Mouse (Mus musculus) MEL (cell line): ENCODE results near the gene Kcnh7. TPM values are rescaled to one million over a fixed set of nuclear protein-coding genes. Genes with fewer than 3 reads are reported as not detected.

Experiments
- DNase-seq: peaks from one replicate; pipeline ENCODE4 v3.0.0; 2011; ENCODE audit warnings: low read depth, low spot score
- H3K27ac ChIP-seq: 2 replicates; pipeline ENCODE4 v1.5.1; 2012; ENCODE audit warnings: low read depth, mild to moderate bottlenecking, control low read depth, low read length, moderate library complexity; ENCODE audit not compliant: control insufficient read depth
- H3K27me3 ChIP-seq, 2 experiments: fragments of 150-350 bp in 1 of 2; sonication (generic) in 1 of 2; 2 replicates each; pipeline ENCODE4 v1.6.1; 2012; ENCODE audit warnings: low read length in 2 of 2, mild to moderate bottlenecking in 2 of 2, improper control_type of control experiment in 1 of 2, moderate library complexity in 1 of 2; ENCODE audit not compliant: insufficient read depth in 2 of 2, control insufficient read depth in 1 of 2
- H3K36me3 ChIP-seq, 2 experiments: 2 replicates each; pipeline ENCODE4 v1.6.1; 2012 to 2014; ENCODE audit warnings: low read length in 2 of 2, improper control_type of control experiment in 1 of 2, inconsistent platforms in 1 of 2, mild to moderate bottlenecking in 1 of 2; ENCODE audit not compliant: insufficient read depth in 2 of 2, control insufficient read depth in 1 of 2
- H3K4me1 ChIP-seq, 2 experiments: fragments of 150-350 bp in 1 of 2; sonication (generic) in 1 of 2; 2 replicates each; pipeline ENCODE4 v1.6.1; 2012; ENCODE audit warnings: low read length in 2 of 2, improper control_type of control experiment in 1 of 2, mild to moderate bottlenecking in 1 of 2; ENCODE audit not compliant: insufficient read depth in 2 of 2, control insufficient read depth in 1 of 2
- H3K4me3 ChIP-seq, 2 experiments: fragments of 150-350 bp in 1 of 2; sonication (generic) in 1 of 2; 2 replicates each; pipeline ENCODE4 v1.5.1; 2012; ENCODE audit warnings: low read depth in 2 of 2, low read length in 2 of 2, mild to moderate bottlenecking in 2 of 2, moderate library complexity in 2 of 2, control low read depth in 1 of 2, improper control_type of control experiment in 1 of 2; ENCODE audit not compliant: control insufficient read depth in 1 of 2, insufficient read depth in 1 of 2
- H3K79me2 ChIP-seq: 2 replicates; pipeline ENCODE4 v1.6.1; 2012; ENCODE audit warnings: mild to moderate bottlenecking, low read length, moderate library complexity; ENCODE audit not compliant: control insufficient read depth, poor library complexity, insufficient read depth
- H3K9ac ChIP-seq: 2 replicates; pipeline ENCODE4 v1.6.1; 2012; ENCODE audit warnings: low read depth, mild to moderate bottlenecking, control low read depth, low read length, moderate library complexity; ENCODE audit not compliant: control insufficient read depth, poor library complexity, severe bottlenecking
- H3K9me3 ChIP-seq: fragments of 150-350 bp; sonication (generic); replicated peaks from 2 replicates; pipeline ENCODE4 v1.6.1; 2012; ENCODE audit warnings: mild to moderate bottlenecking, low read length, improper control_type of control experiment, moderate library complexity; ENCODE audit not compliant: insufficient read depth
- CHD1 ChIP-seq: IDR thresholded peaks from 2 replicates; pipeline ENCODE4 v1.6.1; 2012; ENCODE audit warnings: low read depth, mild to moderate bottlenecking, inconsistent platforms, low read length, improper control_type of control experiment
- CHD2 ChIP-seq: IDR thresholded peaks from 2 replicates; pipeline ENCODE4 v1.6.1; 2011; ENCODE audit warnings: low read length, improper control_type of control experiment
- EP300 ChIP-seq, 2 experiments: IDR thresholded peaks; 2 replicates each; pipeline ENCODE4 v1.6.1; 2011; ENCODE audit warnings: improper control_type of control experiment in 2 of 2, low read length in 2 of 2, low read depth in 1 of 2, mild to moderate bottlenecking in 1 of 2
- ETS1 ChIP-seq: IDR thresholded peaks from 2 replicates; pipeline ENCODE4 v1.6.1; 2012; ENCODE audit warnings: low read depth, mild to moderate bottlenecking, inconsistent platforms, low read length, improper control_type of control experiment, moderate library complexity
- HCFC1 ChIP-seq: IDR thresholded peaks from 2 replicates; pipeline ENCODE4 v1.6.1; 2012; ENCODE audit warnings: low read depth, mild to moderate bottlenecking, inconsistent platforms, low read length, improper control_type of control experiment, moderate library complexity
- KAT2A ChIP-seq: conservative IDR thresholded peaks from 2 replicates; pipeline ENCODE4 v1.6.1; 2012; ENCODE audit warnings: low read depth, low read length, improper control_type of control experiment, inconsistent platforms
- MAFK ChIP-seq: IDR thresholded peaks from 2 replicates; pipeline ENCODE4 v1.6.1; 2011; ENCODE audit warnings: low read depth, mild to moderate bottlenecking, low read length, improper control_type of control experiment, borderline replicate concordance
- MAX ChIP-seq: IDR thresholded peaks from 2 replicates; pipeline ENCODE4 v1.6.1; 2011; ENCODE audit warnings: low read length, improper control_type of control experiment
- MXI1 ChIP-seq: IDR thresholded peaks from 2 replicates; pipeline ENCODE4 v1.6.1; 2011; ENCODE audit warnings: mild to moderate bottlenecking, low read depth, low read length, improper control_type of control experiment
- MYB ChIP-seq: IDR thresholded peaks from 2 replicates; pipeline ENCODE4 v1.6.1; 2011; ENCODE audit warnings: mild to moderate bottlenecking, low read depth, low read length, improper control_type of control experiment
- POLR2A ChIP-seq, 2 experiments: IDR thresholded peaks; 2 replicates each; pipeline ENCODE4 v1.6.1; 2011 to 2012; ENCODE audit warnings: low read length in 2 of 2, mild to moderate bottlenecking in 2 of 2, control low read depth in 1 of 2, improper control_type of control experiment in 1 of 2, low read depth in 1 of 2, moderate library complexity in 1 of 2; ENCODE audit not compliant: control insufficient read depth in 1 of 2, insufficient read depth in 1 of 2, poor library complexity in 1 of 2
- POLR2AphosphoS2 ChIP-seq: IDR thresholded peaks from 2 replicates; pipeline ENCODE4 v1.6.1; 2011; ENCODE audit warnings: low read length, improper control_type of control experiment
- POLR2AphosphoS5 ChIP-seq: IDR thresholded peaks from 2 replicates; pipeline ENCODE4 v1.6.1; 2012; ENCODE audit warnings: low read depth, borderline replicate concordance, mild to moderate bottlenecking, inconsistent platforms, low read length, moderate library complexity, mixed read lengths
- RAD21 ChIP-seq: IDR thresholded peaks from 2 replicates; pipeline ENCODE4 v1.6.1; 2011; ENCODE audit warnings: mild to moderate bottlenecking, low read depth, low read length, improper control_type of control experiment
- SMC3 ChIP-seq: IDR thresholded peaks from 2 replicates; pipeline ENCODE4 v1.6.1; 2011; ENCODE audit warnings: low read depth, low read length, improper control_type of control experiment
- TBP ChIP-seq: IDR thresholded peaks from 2 replicates; pipeline ENCODE4 v1.8.0; 2011; ENCODE audit warnings: low read depth, low read length, improper control_type of control experiment
- USF1 ChIP-seq: IDR thresholded peaks from 2 replicates; pipeline ENCODE4 v1.6.1; 2014; ENCODE audit warnings: low read depth, mild to moderate bottlenecking, inconsistent platforms, low read length, improper control_type of control experiment, moderate library complexity
- ZMIZ1 ChIP-seq: IDR thresholded peaks from 2 replicates; pipeline ENCODE4 v1.6.1; 2012; ENCODE audit warnings: low read depth, mild to moderate bottlenecking, inconsistent platforms, low read length, improper control_type of control experiment, moderate library complexity
- polyA plus RNA-seq, 2 experiments: library from polyadenylated mRNA; stranded (reverse) in 1 of 2; unstranded in 1 of 2; fragments of >175 nt in 1 of 2; fragments of >200 nt in 1 of 2; gene quantifications; 2 replicates each; pipeline versions ENCODE4 v1.2.1 to v1.2.4; 2012; ENCODE audit warnings: low replicate concordance in 2 of 2, low read depth in 1 of 2; ENCODE audit not compliant: insufficient read length in 2 of 2, insufficient read depth in 1 of 2, missing spikeins in 1 of 2
- total RNA-seq: library from RNA; depleted of rRNA; stranded (reverse); fragments of 300-350 nt; gene quantifications from 2 replicates; pipeline ENCODE4 v1.2.3, GENCODE M21; 2012

Kcnh7 gene
- total and polyA plus RNA-seq, 3 experiments: under 0.01 to 0.13 TPM; not detected in 1

DNA sequence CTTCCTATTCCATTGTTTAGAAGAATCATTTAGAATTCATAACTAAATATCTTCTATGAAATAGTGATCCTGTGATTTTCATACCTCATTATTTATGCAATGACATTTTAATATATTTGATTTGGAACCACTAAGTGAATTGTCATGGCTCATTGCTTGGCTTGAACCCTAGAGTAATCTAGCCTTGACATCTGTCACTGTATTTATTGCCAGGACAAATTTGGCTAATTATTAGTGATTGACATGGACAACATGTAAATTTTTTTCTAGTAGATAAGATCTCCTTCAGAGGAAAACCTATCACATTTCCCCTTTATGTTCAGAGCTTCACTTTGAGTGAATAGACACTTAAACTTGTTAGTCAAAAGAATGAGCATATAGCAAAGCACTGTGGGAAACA, 195.5 kb downstream of the Kcnh7 start:
- no peaks in the 10 kb centered on the region for H3K79me2 ChIP-seq
- no peak overlapping the region for H3K9ac ChIP-seq
- DNase-seq: no peak
- no peaks in the 10 kb centered on the region for H3K36me3 ChIP-seq
- no peaks in the 10 kb centered on the region for H3K4me1 ChIP-seq
- H3K9me3 ChIP-seq: no peaks in the 10 kb centered on the region
- TF ChIP-seq HCFC1 (no peak), POLR2AphosphoS2 (no peak), MAX (no peak), CHD1 (no peak), SMC3 (no peak), RAD21 (no peak), USF1 (no peak), TBP (no peak), ZMIZ1 (no peak), MXI1 (no peak)
- H3K27me3 ChIP-seq: no peaks in the 10 kb centered on the region
- H3K4me3 ChIP-seq: no peak overlapping the region
- no peak overlapping the region for H3K27ac ChIP-seq

DNA sequence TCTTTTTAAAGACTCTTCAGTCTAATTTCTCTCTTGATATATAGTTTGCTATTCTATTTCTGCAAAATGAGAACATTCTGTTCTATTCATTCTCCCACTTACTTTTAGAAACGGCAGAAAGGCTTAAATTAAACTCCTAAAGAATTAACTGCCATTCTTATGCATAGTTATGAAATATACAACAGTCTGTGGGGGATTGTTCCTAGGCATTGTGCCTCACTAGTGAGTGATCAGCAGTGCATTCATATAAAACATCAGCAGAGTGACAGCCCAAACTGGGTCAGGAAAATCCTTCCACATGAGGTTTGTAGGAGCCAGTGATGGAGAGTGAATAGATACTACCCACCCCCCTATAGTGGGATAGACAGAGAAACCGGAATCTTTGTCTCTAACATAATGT, 200.2 kb downstream of the Kcnh7 start:
- H3K36me3 ChIP-seq: no peaks in the 10 kb centered on the region
- H3K79me2 ChIP-seq: no peaks in the 10 kb centered on the region
- TF ChIP-seq POLR2A (IDR thresholded peaks at IDR 0.05; ENCODE audit: control insufficient read depth in 1 of 2, insufficient read depth in 1 of 2, low read depth in 1 of 2, low read length in 2 of 2, poor library complexity in 1 of 2): no peak
- TF ChIP-seq POLR2AphosphoS5: no peak
- TF ChIP-seq EP300 (IDR thresholded peaks at IDR 0.05; ENCODE audit: low read depth in 1 of 2, low read length in 2 of 2): no peak
- no peak for TF ChIP-seq MAFK
- TF ChIP-seq RAD21: no peak
- no peak for TF ChIP-seq MYB
- no peak for TF ChIP-seq POLR2AphosphoS2
- TF ChIP-seq TBP: no peak
- no peak for TF ChIP-seq ETS1
- no peak for TF ChIP-seq CHD2
- no peak for TF ChIP-seq KAT2A
- no peak for TF ChIP-seq MAX
- no peak overlapping the region for H3K9ac ChIP-seq
- no peaks in the 10 kb centered on the region for H3K27me3 ChIP-seq
- DNase-seq: no peak
- H3K27ac ChIP-seq: no peak overlapping the region
- H3K4me3 ChIP-seq: no peak overlapping the region
- H3K9me3 ChIP-seq: no peaks in the 10 kb centered on the region
- no peaks in the 10 kb centered on the region for H3K4me1 ChIP-seq
